Mouse (Mus musculus) bone marrow macrophage, adult 2 months (primary cell): ENCODE measurements around the gene Mga. TPM values are rescaled to one million over a fixed set of nuclear protein-coding genes. Genes with fewer than 3 reads are reported as not detected.

Experiments
- H3K27ac ChIP-seq: 2 replicates; pipeline ENCODE4 v1.5.1; 2012; ENCODE audit warnings: low read depth, low read length; ENCODE audit not compliant: insufficient read depth
- H3K4me1 ChIP-seq: 2 replicates; pipeline ENCODE4 v1.6.1; 2012; ENCODE audit warnings: low read length; ENCODE audit not compliant: control insufficient read depth, insufficient read depth
- H3K4me3 ChIP-seq: 2 replicates; pipeline ENCODE4 v1.5.1; 2012; ENCODE audit warnings: mild to moderate bottlenecking, low read length, moderate library complexity; ENCODE audit not compliant: insufficient read depth
- CTCF ChIP-seq: IDR thresholded peaks from 2 replicates; pipeline ENCODE4 v1.5.1; 2012; ENCODE audit warnings: low read depth, mild to moderate bottlenecking, low read length, moderate library complexity
- POLR2A ChIP-seq: IDR thresholded peaks from 2 replicates; pipeline ENCODE4 v1.6.1; 2012; ENCODE audit warnings: mild to moderate bottlenecking, low read depth, low read length, borderline replicate concordance
- polyA plus RNA-seq: library from polyadenylated mRNA; stranded (reverse); fragments of >200 nt; gene quantifications from 2 replicates; pipeline ENCODE4 v1.2.4, GENCODE M21; 2012; ENCODE audit not compliant: missing spikeins, insufficient read depth, insufficient read length

Gene Mga
- polyA plus RNA-seq, 1 experiment = 30.3 TPM

DNA sequence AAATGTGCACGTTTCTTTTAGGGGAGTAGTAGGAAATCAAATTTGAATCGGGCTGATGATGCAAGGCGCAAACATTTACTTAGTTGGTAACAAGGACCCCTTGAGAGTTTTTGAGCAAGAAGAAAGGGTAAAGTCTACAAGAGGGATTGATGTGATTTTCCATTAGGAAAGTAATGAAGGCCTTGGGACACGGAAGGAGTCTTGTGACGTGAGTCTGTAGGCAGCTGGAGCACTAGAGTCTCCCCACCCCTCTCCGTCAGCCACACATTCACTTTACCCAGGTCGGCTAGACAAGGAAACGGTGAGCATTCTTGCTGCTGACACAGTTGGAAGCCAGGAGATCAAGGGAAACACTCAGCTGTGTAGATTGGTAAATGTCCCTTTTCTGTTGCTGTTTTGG, 88.8 kb downstream of the Mga start:
- no peak overlapping the region for H3K27ac ChIP-seq
- H3K4me1 ChIP-seq = peaks cover 5% of the 10 kb centered on the region
- no peak for TF ChIP-seq POLR2A
- TF ChIP-seq CTCF = no peak
- H3K4me3 ChIP-seq = no peak overlapping the region

DNA sequence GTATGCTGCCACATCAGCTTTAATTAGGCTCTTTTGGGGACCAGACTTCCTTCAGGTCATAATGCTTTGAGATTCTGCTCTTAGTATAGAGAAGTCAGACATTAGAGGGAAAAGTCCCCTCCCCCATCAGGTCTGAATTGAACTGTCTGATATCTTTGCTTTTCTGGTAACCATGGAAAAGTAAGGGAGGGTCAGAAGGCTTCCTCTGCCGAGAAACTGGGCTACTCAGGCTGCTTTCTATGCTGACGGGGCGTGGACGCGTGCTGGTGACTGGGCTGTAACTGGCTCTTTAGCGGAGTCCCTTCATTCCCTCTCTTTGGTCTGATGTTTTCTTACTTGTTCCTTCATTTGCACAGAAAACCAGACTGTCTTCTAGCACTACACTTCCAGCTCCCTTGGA, 89.3 kb downstream of the Mga start:
- no peak overlapping the region for H3K27ac ChIP-seq
- H3K4me1 ChIP-seq = peaks cover 5% of the 10 kb centered on the region
- H3K4me3 ChIP-seq = no peak overlapping the region
- TF ChIP-seq POLR2A = no peak
- TF ChIP-seq CTCF = no peak

DNA sequence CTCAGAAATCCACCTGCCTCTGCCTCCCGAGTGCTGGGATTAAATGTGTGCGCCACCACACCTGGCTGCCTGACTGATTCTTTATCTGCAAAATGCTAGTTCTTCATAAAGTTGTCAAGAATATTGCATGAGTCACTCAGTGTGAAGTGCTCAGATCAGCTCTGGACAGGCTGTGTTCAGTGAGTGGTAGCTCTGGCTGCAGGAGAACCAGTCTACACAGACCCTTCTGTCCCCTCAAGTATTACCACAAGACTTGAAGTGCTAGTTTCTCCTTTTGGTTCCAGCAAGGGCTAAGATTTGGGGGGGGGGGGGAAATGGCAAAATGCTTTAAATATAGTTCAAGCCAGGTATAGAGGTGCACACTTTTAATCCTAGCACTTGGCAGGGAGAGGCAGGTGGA, 90.4 kb downstream of the Mga start:
- H3K4me1 ChIP-seq = peaks cover 5% of the 10 kb centered on the region
- TF ChIP-seq CTCF (no peak), POLR2A (no peak)
- no peak overlapping the region for H3K4me3 ChIP-seq
- H3K27ac ChIP-seq = no peak overlapping the region

DNA sequence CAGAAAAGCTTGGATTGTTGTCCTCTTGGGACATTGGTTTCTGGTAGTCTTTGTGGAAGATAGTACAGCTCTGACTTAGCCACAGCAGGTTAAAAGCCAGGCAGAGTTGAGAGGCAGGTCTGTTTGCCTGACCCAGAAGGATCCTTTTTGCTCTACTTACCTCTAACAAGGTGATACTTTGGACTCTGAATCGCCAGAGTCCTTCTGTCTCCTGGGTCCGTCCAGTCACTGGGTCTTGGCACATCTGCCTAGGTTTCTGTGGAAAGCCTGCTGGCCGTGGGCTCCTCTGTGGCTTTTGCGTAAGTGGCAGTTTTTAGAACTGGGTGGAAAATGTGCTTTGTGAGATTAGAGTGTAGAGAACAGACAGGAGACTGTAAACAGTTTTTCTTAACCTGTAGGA, 91.9 kb downstream of the Mga start:
- Histone ChIP-seq H3K27ac (no peak overlapping the region), H3K4me3 (no peak overlapping the region), H3K4me1 (peaks cover 12% of the 10 kb centered on the region)
- TF ChIP-seq CTCF (no peak), POLR2A (no peak)

DNA sequence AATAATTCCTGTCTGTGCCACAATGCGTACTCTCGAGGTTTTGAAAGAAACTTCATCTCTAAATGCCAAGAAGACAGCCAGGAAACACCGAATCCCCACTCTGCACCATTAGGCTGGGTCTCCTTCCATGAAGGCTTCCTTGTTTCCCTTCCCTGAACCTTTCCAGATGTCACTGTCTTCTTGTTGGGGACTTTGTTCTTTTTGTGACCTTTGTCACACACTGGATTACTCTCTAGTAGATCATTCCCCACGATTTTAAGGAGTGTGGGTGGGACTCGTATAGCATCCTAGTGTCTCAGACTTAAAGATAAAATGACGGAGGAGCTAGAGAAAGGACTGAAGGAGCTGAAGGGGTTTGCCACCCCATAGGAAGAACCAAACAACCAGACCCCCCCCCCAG, 93.9 kb downstream of the Mga start:
- H3K27ac ChIP-seq = no peak overlapping the region
- no peak for TF ChIP-seq POLR2A
- H3K4me1 ChIP-seq = peaks cover 24% of the 10 kb centered on the region
- no peak overlapping the region for H3K4me3 ChIP-seq

DNA sequence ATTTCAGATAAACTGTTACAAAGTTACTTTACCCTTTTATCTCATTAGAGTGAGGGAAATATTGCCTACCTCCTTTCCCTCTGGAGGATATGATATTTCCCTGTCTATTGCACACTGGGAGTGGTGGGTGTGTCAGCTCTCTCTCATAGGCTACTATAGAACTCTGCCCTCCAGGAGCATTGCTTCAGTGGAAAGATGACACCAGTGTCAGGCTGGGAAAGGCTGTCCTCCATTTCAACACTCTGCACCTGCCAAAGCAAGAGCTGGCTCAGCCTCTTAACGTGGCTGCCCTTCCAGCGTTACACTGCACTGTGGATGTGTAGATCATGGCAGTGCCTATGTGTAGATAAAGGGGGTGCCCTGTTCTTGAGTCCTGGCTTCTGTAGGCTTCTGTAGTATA, 95.3 kb downstream of the Mga start:
- Histone ChIP-seq H3K27ac (no peak overlapping the region), H3K4me3 (no peak overlapping the region), H3K4me1 (peaks cover 36% of the 10 kb centered on the region)
- TF ChIP-seq POLR2A (no peak), CTCF (no peak)

DNA sequence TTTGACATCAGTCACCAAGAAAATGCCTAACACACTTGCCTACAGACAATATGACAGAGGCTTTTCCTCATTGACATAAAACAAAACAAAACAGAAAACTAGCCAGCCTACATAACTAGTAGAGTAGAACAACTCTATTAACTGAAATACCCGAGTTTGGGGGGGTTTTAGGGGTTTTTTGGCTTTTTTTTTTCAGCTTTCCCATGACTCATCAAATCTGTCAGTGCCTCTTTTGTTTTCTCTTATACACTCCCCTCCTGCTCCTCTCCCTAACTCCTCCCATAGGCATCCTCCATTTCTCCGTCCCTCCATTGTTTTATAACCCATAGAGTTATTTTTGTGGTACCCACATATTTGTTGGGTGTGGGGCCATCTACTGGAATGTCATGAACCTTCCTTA, 96.5 kb downstream of the Mga start:
- no peak overlapping the region for H3K4me3 ChIP-seq
- no peak for TF ChIP-seq POLR2A
- TF ChIP-seq CTCF = no peak
- H3K27ac ChIP-seq = no peak overlapping the region
- peaks cover 42% of the 10 kb centered on the region for H3K4me1 ChIP-seq

DNA sequence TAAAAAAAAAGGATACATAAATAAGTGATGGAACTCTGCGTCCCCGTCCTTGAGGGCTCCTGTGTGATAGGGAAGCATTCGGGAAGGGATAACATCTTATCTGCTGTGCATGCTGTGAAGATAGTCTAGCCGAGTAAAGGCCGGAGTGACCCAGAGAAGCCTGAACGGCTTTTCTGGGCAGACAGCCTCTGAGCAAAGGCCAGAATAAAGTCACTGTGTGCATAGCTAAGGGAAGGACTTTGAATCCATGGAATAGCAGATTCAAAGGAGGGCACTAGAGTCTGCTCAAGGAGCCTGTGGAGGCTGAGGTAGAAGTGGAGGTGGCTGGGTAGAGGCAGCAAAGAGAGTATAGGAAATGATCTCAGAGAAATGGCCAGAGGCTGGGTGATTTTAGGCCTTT, 97.8 kb downstream of the Mga start:
- Histone ChIP-seq H3K27ac (no peak overlapping the region), H3K4me3 (no peak overlapping the region), H3K4me1 (peaks cover 36% of the 10 kb centered on the region)
- no peak for TF ChIP-seq POLR2A
- TF ChIP-seq CTCF = no peak

DNA sequence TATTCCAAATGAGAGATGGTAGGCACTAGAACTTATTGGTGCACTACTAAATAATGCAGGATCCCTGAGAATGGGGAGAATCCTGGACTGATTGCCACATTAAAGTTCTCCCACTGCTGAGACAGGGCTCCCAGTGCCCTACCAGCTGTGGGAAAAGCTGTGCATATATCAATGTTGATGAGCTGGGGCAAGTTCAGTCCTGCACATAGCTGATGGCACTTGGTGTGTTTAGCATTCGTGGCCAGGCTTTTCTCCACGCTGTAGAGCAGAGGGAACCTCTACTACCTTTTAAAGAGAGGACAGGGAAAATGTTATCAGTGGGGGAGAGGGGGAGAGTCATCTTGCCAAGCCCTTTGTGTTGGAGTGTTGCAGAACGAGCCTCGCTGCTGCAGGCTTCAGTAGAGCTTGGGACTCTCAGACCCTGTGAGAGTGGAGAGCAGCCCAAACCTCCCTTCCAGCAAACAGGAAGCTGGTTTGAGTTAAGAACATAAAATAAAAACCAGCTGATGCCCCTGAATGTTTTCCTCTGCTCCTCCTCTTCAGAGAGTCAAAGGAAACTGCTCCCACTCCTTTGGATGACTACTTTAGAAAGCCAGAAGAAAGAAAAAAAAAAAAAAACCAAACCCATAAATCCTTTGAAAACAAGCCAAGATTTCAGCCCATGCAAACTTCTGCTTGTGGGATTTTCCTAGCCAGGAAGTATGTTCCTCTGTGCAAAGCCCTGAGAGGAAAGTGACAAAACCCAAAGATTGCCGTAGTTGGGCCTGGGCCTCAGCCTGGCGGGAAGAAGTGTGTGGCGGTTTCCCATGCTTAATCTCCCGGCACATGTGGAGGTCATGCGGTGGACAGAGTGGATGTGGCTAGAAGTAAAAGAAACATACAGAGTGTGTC, 98.6 kb downstream of the Mga start:
- no peak for TF ChIP-seq CTCF
- TF ChIP-seq POLR2A = no peak

DNA sequence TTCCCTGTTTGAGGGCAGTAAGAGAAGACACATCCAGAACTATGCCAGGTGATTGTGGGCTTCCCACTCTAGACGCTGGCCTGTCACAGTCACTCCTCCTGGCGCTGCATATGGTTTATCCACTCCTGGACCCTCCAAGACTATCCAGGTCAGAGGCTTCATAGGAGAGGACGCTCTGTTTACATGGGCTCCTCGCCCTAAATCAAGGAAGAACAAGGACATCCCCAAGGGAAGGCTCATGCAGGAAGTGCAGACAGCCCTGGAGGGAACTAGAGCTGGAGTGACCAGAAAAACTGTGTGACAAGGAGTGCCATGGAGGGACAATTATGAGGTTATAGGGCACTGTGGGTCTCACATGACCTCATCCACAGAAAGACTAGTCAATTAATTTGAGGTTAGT, 100.3 kb downstream of the Mga start:
- H3K27ac ChIP-seq = no peak overlapping the region
- TF ChIP-seq POLR2A (no peak), CTCF (no peak)
- no peak overlapping the region for H3K4me3 ChIP-seq
- peaks cover 47% of the 10 kb centered on the region for H3K4me1 ChIP-seq

More for the DNA sequence above, 98.6 kb downstream of the Mga start:
- Histone ChIP-seq H3K27ac (peak overlapping the region; percentile 56), H3K4me3 (no peak overlapping the region), H3K4me1 (peaks cover 36% of the 10 kb centered on the region)

DNA sequence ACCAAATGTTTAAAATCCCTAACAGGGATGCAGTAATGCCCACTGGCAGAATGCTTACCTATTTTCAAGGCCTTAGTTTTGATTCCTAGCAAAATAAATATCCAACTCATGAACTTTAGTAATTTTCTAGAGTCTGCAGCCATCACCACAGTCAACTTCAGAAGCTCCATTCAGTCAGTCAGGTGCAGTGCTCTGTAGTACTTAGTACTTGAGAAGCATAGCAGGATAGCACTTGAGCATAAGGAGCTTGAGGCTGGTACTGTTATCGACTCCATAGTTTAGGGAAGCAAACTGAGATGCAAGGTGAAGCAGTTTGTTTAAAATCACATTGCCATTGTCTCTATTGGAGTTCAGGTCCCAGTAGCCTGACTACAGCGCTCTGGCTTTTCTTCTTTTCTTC, 102.7 kb downstream of the Mga start:
- H3K4me1 ChIP-seq = peaks cover 45% of the 10 kb centered on the region
- TF ChIP-seq CTCF (no peak), POLR2A (no peak)
- no peak overlapping the region for H3K27ac ChIP-seq
- H3K4me3 ChIP-seq = no peak overlapping the region
